Mouse (Mus musculus) kidney, postnatal 25 days (tissue): ENCODE measurements at regions not wholly inside any gene's neighbourhood (a gene's known extent, or its start where the extent isn't known, plus 50 kb on each side); places are given as distances from the start of the nearest gene placed in this dataset.

Source experiments
- DNase-seq, 2 experiments: peaks; one replicate each; pipeline ENCODE4 v3.0.0; 2021; ENCODE audit warnings: mixed read lengths in 2 of 2

DNA sequence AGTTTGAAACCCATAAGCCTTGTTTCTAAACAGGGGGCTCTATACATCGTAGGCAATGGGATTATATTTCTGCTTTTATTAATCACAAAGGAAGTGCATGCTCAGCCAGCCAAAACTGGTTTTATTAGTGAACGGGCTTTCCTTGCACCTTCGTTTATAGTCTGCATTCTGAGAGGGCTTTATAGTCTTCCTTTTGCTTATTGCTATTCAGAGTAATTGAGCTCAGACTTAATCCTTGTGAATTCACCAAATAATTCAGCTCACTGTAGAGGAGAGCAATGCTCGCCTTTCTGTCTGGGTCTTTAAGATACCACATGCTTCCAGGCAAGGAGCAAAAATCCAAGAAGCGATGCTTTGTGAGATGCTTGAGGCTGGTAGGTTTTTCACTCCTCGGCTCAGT is 984.3 kb downstream of the Slc4a3 start:
- no peak for DNase-seq

GRCm38 (mm10) chr1:76535522-76535956 is 979.3 kb downstream of the Epha4 start:
- peak; percentile 5 to 38 for DNase-seq

DNA sequence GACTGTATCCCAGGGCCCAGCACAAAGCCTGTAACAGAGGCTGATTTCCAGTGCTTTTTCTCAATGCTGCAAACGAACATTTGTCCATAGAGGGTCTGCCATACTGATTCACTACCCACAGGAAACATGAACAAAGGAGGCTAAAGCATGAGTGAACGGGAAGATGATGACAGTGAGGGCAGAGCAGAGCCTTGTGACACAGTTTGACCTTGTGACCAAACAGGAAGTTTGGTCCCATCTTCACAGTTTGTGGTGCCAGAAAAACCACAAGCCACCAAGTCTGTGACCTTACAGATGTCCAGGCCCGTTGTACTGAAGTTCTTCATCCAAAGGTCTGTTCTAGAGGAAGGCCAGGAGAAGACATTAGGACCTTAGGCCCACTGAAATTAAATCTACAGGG is 974.4 kb downstream of the Epha4 start:
- DNase-seq: no peak

DNA sequence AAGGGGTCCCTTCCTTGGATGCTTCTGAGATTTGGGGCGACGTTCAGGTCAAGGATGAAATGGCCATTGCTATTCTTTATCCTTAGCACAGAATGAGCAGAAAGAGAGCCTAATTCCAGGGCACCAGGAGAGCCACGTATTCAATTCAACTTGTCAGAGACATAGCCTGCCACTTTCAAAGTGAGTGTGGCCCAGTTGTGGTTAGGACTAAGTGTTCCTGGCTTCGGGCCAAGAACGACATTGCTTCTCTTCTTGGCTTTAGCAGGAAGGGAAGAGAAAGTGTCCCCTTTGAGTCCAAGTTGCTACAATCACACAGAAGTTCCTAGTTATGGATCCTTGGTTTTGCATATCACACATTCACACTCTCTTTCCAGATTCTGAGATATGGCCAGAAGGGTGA is 964.0 kb downstream of the Epha4 start:
- peak; percentile 56 to 61 for DNase-seq

DNA sequence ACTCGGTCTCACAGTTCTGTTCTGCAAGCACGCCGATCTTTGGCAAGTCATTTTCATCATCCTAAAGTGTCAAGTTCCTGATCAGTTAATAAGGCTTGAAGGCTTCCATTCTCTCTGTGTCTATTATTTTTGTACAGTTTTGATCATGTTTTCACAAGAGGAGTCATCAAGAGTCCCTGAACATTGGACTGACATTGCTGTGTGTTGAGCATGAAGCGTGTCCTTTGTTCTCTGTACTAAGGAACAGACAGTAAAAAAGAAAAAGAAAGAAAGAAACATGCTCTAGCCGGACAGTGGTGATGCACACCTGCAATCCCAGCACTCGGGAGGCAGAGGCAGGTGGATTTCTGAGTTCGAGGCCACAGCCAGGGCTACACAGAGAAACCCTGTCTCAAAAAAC is 955.4 kb downstream of the Epha4 start:
- no peak for DNase-seq

- DNase-seq: no peak
Observed at GRCm38 (mm10) chr1:76575487-76575886, 939.4 kb downstream of the Epha4 start.

GRCm38 (mm10) chr1:76585921-76586320 is 929.0 kb downstream of the Epha4 start:
- DNase-seq: no peak

DNA sequence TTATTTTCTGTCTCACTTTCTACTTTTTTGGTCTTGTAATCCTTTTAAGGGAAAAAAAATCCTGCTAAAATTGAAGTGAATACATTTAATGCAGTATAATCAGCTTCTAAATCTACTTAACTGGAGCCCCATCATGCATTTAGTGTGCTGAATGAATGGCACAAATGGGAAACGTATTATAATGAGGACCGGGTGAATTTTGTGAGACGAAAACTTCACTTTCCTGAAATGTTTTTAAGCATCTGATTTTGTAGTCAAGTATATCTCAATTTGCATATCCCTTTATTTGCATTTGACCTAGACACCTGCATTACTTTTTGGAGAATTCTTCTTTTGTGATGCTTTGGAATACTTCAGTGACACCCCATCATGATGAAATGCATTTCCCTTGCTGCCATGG is 889.1 kb downstream of the Epha4 start:
- no peak for DNase-seq

DNA sequence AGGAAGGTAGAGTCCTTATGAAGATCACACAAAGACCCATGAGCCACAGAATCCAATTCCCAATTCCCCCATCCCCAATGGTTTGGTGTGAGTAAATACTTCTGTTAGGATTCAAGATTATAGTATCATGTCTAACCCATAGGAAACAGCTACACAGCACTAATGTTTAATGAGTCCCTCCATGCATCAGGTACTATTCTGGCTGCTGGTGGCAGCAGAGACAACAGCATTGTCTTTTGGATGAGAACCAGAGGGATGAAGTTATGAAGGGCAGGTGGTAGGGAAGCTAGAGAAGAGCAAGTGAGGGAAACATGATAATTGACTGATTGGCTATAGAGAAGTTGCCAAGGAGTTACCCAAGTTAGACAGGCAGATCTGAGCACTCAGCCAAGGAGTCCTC is 885.0 kb downstream of the Epha4 start:
- DNase-seq: no peak

- no peak for DNase-seq
Observed at GRCm38 (mm10) chr1:76634071-76634470, 880.8 kb downstream of the Epha4 start.

DNA sequence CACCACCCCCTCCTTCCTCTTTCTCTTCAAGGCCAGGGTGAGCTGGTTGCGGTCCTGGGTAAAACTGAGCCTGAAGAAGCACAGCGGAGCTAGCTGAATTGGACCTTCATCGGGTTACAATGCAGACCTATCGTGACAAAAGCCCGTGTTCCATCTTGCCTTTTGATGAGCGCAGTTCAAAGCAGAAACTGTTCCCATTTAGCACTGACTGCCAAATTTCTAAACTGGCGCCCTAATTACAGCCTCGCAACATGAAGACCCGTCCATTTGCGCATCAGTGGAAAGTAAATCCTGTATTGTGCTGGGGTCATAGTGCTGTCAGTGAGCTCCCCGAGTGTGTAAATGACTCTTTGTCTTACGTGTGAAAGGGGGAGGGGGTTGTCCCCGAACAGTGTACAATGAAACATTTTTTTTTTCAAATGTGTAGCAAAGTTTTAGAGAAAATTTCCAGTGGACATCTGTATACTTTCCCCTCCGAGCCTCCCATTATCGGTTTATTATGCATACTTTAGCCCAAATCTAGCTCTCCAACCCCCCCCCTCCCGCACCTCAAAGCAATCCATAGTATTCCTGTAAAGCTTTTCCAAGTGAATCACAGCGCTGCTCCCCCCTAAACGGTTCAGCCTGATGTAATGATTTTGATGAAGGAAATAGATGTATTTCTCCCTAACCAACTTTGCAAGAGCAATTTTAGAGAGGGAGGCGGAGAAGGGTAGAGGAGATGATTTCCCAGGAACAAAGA is 877.4 kb downstream of the Epha4 start:
- no peak for DNase-seq

DNA sequence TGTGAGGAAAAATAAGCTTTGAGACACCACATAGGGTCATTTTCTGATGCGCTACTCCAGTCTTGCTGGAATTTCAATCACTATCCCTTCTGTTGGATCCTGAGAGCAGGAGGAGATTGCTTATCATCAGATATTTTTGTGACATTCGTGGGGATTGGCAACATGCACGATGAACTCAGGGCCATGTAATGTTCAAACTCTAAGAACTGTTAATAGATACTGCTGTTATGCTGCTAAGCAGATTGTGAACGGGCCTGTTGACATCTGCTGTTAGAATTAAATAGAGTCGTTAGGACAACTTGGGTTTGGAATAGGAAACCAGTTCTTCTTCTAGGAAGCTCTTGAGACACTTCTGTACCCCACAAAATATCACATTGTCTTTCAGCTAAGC is 876.9 kb downstream of the Epha4 start:
- no peak for DNase-seq

- no peak for DNase-seq
Observed at GRCm38 (mm10) chr1:76641181-76641711, 873.6 kb downstream of the Epha4 start.

DNA sequence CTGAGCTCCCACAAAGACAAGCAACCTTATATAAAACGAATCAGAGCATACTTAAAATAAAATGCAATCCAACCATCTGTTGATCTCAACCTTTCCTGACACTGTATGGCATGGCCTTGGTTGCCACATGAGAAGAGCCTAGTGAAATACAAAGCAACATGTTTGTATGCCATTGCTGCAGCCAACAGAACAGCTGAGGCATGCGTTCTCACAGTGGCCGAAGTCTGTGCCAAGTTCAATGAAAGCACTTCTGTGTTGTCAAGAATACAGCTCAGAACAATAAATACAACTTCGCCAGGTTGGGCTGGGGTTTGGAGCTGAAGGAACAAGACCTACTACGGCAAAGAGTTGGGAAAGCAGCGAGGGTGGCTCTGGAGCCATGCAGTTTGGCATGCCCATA is 872.2 kb downstream of the Epha4 start:
- no peak for DNase-seq

GRCm38 (mm10) chr1:76644895-76645294 is 870.0 kb downstream of the Epha4 start:
- DNase-seq: no peak

DNA sequence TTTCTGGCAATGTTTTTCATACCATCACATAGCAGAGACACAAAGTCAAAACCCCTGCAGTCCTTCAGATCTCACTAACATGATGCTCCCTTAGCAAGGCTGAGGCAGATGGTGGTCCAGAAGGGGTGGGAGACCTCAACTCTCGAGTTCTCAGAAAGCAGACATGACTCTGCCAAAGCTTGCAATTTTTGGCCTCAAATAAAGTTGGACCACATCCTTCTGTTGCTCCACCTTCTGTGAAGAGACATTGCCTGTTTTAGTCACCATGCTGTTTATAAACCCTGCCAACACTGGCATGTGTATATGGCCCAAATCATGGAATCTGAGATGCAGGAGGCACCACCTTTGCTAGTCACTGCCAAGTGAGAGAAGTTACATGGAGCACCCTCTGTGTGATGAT is 860.1 kb downstream of the Epha4 start:
- DNase-seq: no peak

- no peak for DNase-seq
Observed at GRCm38 (mm10) chr1:76658228-76658627, 856.7 kb downstream of the Epha4 start.

DNA sequence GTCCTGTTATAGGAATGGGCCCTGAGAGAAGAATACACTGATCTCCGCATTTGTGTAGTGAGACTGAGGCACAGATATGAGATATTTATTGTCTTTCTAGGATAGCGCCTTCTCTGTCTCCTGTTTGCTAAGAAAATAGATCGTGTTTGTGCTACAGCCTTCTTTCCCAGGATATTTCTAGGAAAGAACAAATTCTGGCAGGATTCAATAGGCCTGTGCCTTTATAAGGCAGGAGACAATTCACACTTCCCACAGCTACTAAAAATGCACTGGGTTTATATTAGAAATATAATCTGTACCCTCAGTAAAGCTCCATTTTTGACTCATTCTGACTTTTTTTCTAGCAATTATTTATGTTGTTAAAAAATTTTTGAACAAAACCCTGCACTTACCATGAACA is 854.7 kb downstream of the Epha4 start:
- no peak for DNase-seq

GRCm38 (mm10) chr1:76664381-76664780 is 850.5 kb downstream of the Epha4 start:
- DNase-seq: no peak

DNA sequence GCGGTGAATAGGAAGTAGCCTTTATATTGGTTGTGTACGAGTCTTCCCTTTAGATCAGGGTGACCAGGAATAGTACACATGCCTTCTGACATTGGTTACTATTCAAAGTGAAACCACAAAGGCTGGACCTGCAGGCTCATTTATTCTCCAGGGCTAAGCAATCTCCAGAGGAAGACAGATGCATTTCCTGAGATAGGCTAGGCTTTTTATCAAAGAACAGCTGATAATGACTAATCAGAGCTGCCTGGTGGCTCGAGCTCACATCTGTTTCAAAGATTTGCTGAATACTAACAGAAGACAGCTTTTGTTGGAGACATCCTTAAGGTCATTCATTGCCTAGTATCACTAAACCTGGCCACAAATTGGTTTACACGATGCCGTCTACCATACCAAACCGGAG is 838.1 kb downstream of the Epha4 start:
- DNase-seq: no peak

DNA sequence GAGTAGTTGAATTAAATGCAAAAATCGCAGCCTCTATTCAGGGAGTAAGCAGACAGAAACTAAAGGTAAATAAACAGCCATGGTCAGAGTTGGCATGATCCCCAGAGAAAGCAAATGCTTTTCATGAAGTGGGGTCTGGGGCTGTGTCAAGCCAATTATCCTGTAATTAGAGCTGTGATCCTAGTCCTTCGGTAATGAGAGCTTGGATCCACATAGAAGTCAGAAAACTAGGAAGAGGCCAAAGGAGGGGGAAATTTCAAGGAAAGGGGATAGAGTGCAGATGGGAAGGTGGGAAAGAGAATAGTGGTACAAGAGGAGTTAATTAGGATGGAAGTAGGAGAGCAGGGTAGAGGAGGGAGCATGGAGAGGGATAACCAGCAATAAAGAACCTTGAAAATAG is 809.3 kb downstream of the Epha4 start:
- DNase-seq: no peak

DNA sequence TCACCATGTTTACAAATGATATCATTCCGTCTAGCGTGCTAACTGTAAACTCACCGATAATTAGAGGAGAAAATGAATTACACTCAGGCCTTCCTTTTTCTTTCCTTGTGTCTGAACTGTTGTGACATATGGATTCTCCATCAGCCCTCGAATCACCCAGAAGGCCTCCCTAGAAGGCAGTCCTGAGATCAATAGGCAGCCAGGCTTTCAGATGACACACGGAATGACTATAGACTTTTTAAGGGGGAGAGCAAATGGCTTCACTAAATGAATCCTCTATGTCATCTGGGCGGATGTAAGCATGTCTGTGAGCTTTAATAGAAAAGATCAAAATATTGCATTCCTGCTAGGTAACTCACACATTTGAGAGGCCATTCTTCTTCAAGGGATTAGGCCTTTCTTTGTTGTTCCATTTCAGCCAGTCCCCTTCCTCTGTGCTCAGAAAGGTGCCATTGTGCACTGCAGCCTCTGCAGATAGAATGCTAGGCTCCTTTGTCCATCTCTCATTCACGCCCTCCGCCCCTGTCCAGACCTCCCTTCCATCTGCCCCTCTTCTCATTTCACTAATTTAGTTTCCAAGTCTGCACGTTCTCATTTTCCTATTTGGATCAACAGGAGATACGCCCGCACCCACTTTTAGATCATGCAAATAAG is 797.1 kb downstream of the Epha4 start:
- DNase-seq: no peak

DNA sequence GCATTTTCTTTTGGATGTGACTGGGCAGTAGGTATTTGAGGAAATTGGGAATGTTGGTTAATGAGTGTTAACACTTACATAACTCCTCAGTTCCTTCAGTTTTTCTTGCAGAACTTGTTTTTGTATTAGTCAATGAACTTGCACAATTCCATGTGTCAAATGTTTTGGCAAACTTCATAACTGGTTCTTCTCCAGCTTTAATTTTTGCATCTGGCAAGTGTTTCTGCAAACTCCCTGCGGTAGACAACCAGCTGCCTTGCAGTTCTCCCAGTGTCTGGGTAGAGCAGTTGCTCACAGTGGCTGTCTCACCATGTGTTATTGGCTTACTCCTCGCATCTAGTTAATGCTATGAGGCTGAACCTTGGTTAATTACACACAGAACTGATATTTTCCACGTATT is 790.4 kb downstream of the Epha4 start:
- DNase-seq: no peak

- DNase-seq: no peak
Observed at GRCm38 (mm10) chr1:76737003-76737402, 777.9 kb downstream of the Epha4 start.

- DNase-seq: no peak
Observed at GRCm38 (mm10) chr1:76737663-76738062, 777.2 kb downstream of the Epha4 start.
